Mouse (Mus musculus) hematopoietic stem cell, adult 5-6 weeks (primary cell): Measurements from ENCODE around the gene Aplnr. TPM values are rescaled to one million over a fixed set of nuclear protein-coding genes. Genes with fewer than 3 reads are reported as not detected.

Experiments
- ATAC-seq, 2 experiments: fragments of 125-278 bp in 1 of 2; replicated peaks in 1 of 2; 2 replicates each; pipeline ENCODE4 v1.8.0; 2016 to 2017; ENCODE audit warnings: inconsistent platforms in 2 of 2, mild to moderate bottlenecking in 2 of 2, moderate number of reproducible peaks in 2 of 2, low read depth in 1 of 2, moderate TSS enrichment in 1 of 2; ENCODE audit not compliant: low FRiP score in 2 of 2, poor library complexity in 2 of 2, severe bottlenecking in 2 of 2, insufficient read depth in 1 of 2, low TSS enrichment in 1 of 2
- total RNA-seq: library from RNA; stranded (forward); fragments of 172-1452, 232-1000 nt; gene quantifications from 2 replicates; pipeline ENCODE4 v1.2.3, GENCODE M21; 2017

The Aplnr gene
- total RNA-seq, result 0.75 TPM in 1 of 2 replicates, not detected in the other

GRCm38 (mm10) chr2:85136089-85136488, at the start of gene Aplnr:
Aplnr (plus strand) TSS chr2:85136225.
- ATAC-seq, result peak in 1 of 2 experiments; percentile 9; a peak in 1 of 4 replicates

GRCm38 (mm10) chr2:85088716-85089646, 47.0 kb upstream of the Aplnr start:
- no peak; a peak in 1 of 4 replicates for ATAC-seq

- no peak for ATAC-seq
Observed at GRCm38 (mm10) chr2:85091325-85091724, 44.7 kb upstream of the Aplnr start.

- no peak for ATAC-seq
Observed at GRCm38 (mm10) chr2:85093376-85093775, 42.6 kb upstream of the Aplnr start.

GRCm38 (mm10) chr2:85095906-85096305, 40.1 kb upstream of the Aplnr start:
- no peak for ATAC-seq

- ATAC-seq, result no peak
Observed at GRCm38 (mm10) chr2:85098014-85098413, 38.0 kb upstream of the Aplnr start.

GRCm38 (mm10) chr2:85098824-85099511, 37.1 kb upstream of the Aplnr start:
- ATAC-seq, result no peak

- ATAC-seq, result no peak
Observed at GRCm38 (mm10) chr2:85103201-85103600, 32.8 kb upstream of the Aplnr start.

GRCm38 (mm10) chr2:85105426-85106013, 30.5 kb upstream of the Aplnr start:
- peak; percentile 44 to 54; a peak in 3 of 4 replicates for ATAC-seq

- no peak for ATAC-seq
Observed at GRCm38 (mm10) chr2:85106068-85106790, 29.8 kb upstream of the Aplnr start.

- ATAC-seq, result no peak
Observed at GRCm38 (mm10) chr2:85106941-85107340, 29.1 kb upstream of the Aplnr start.

GRCm38 (mm10) chr2:85110288-85110875, 25.6 kb upstream of the Aplnr start:
- no peak for ATAC-seq

- peak; percentile 88 to 94; a peak in 3 of 4 replicates for ATAC-seq
Observed at GRCm38 (mm10) chr2:85123187-85123868, 12.7 kb upstream of the Aplnr start.

GRCm38 (mm10) chr2:85123869-85124535, 12.0 kb upstream of the Aplnr start:
- peak; percentile 88 to 93 for ATAC-seq

- ATAC-seq, result peak in 1 of 2 experiments; percentile 43; a peak in 1 of 4 replicates
Observed at GRCm38 (mm10) chr2:85129496-85129971, 6.5 kb upstream of the Aplnr start.

- no peak for ATAC-seq
Observed at GRCm38 (mm10) chr2:85131226-85131625, 4.8 kb upstream of the Aplnr start.
